Mouse (Mus musculus) intestine, postnatal 0 days (tissue): ENCODE measurements around the gene Cyp2f2. TPM values are rescaled to one million over a fixed set of nuclear protein-coding genes. Genes with fewer than 3 reads are reported as not detected.

Experiments used
- ATAC-seq: fragments of 200-750 bp; cut with Nextera tagmentation; 2 replicates; pipeline ENCODE4 v1.8.0; 2017; ENCODE audit warnings: mild to moderate bottlenecking, moderate TSS enrichment, moderate library complexity
- H3K27ac ChIP-seq: fragments of 300-500 bp; sonication (generic); 2 replicates; pipeline ENCODE4 v1.5.1; 2014; ENCODE audit warnings: mild to moderate bottlenecking, low read depth, low read length, moderate library complexity
- H3K27me3 ChIP-seq: fragments of 300-500 bp; sonication (generic); replicated peaks from 2 replicates; pipeline ENCODE4 v1.6.1; 2014; ENCODE audit warnings: low read length, mixed read lengths; ENCODE audit not compliant: control insufficient read depth, insufficient read depth
- H3K36me3 ChIP-seq: fragments of 300-500 bp; sonication (generic); 2 replicates; pipeline ENCODE4 v1.6.1; 2014; ENCODE audit warnings: mild to moderate bottlenecking, moderate library complexity; ENCODE audit not compliant: control insufficient read depth, insufficient read depth
- H3K4me1 ChIP-seq: fragments of 300-500 bp; sonication (generic); replicated peaks from 2 replicates; pipeline ENCODE4 v1.6.1; 2014; ENCODE audit warnings: antibody characterized with exemption, low read length, mixed read lengths; ENCODE audit not compliant: control insufficient read depth, insufficient read depth
- H3K4me2 ChIP-seq: fragments of 300-500 bp; sonication (generic); replicated peaks from 2 replicates; pipeline ENCODE4 v1.6.1; 2014; ENCODE audit warnings: low read depth, mild to moderate bottlenecking, moderate library complexity
- H3K4me3 ChIP-seq: fragments of 300-500 bp; sonication (generic); 2 replicates; pipeline ENCODE4 v1.5.1; 2014; ENCODE audit warnings: low read depth, low read length
- H3K9ac ChIP-seq: fragments of 300-500 bp; sonication (generic); 2 replicates; pipeline ENCODE4 v1.6.1; 2014; ENCODE audit warnings: mild to moderate bottlenecking, low read depth, low read length
- H3K9me3 ChIP-seq: fragments of 300-500 bp; sonication (generic); 2 replicates; pipeline ENCODE4 v1.6.1; 2016; ENCODE audit warnings: mixed run types; ENCODE audit not compliant: control insufficient read depth
- CTCF ChIP-seq: sonication (generic); IDR thresholded peaks from 2 replicates; pipeline ENCODE4 v1.5.1; 2016; ENCODE audit warnings: low read depth, mild to moderate bottlenecking, control low read depth, antibody characterized with exemption, moderate library complexity
- WGBS: fragments of 180-500 bp; shearing (Covaris S2); extraction: QIAGEN DNeasy Blood & Tissue Kit; methylation state at CpG from one replicate; pipeline ENCODE4 v1.1.7; 2014; 5-methylcytosine and 5-hydroxymethylcytosine counted together
- polyA plus RNA-seq: library from polyadenylated mRNA; unstranded; fragments of >200 nt; fragmentation: Nextera tagmentation; extraction: Ambion mirVana; gene quantifications from 2 replicates; pipeline ENCODE4 v1.2.1, GENCODE M21; 2015

Cyp2f2 gene
- polyA plus RNA-seq, 1 experiment from 2014 or later, result 0.42 TPM

DNA sequence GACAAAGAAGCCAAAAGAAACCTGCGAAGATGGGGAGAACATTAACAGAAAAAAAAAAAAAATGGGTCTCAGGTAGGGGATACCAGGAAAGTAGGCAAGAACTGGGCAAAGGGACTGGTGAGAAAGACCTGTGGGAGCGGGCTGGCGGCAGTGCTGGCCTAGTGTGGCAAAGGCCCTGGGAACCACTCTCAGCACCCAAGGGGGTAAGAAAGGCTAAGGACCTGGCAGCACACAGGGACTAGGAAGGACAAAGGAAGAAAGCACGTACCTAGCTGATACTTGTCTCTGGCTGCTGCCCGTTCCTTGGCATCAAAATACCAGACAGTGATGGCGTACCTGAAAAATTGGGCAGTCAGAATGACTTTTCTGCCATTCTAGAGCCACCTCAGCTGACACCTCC, 39.5 kb downstream of the Cyp2f2 start:
- Histone ChIP-seq H3K4me2 (no peak overlapping the region), H3K4me1 (peaks cover 10% of the 10 kb centered on the region; the same call in 1 of the 2 replicates), H3K9me3 (no peaks in the 10 kb centered on the region), H3K27me3 (no peaks in the 10 kb centered on the region), H3K9ac (no peak overlapping the region), H3K27ac (no peak overlapping the region), H3K36me3 (peaks cover 44% of the 10 kb centered on the region), H3K4me3 (no peak overlapping the region)
- no peak for TF ChIP-seq CTCF
- no peak for ATAC-seq
- WGBS, result 90% methylated on average over 6 of the region's 6 CpGs

DNA sequence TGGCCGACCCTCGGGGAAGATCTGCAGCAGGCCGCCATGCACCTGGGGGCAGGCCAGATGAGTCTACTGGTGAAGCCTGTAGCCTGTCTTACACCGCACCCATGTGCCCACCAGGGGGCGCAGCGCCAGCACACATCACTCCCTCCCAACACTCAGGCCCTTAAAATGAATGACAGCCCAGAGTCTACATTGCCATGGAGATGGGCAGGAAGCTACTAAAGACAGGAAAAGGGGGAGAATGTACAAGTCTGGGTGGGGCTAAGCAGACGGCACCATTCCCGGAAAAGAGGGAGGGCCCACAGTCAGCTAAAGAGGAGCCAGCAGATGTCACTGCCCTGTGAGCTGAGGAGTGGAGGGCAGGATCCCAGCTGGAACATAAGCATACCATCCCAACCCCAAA, 40.2 kb downstream of the Cyp2f2 start:
- H3K36me3 ChIP-seq, result peaks cover 49% of the 10 kb centered on the region

GRCm38 (mm10) chr7:27160921-27161320, 41.2 kb downstream of the Cyp2f2 start:
- H3K27me3 ChIP-seq, result no peaks in the 10 kb centered on the region
- no peak overlapping the region for H3K27ac ChIP-seq
- H3K4me3 ChIP-seq, result no peak overlapping the region
- H3K4me2 ChIP-seq, result no peak overlapping the region
- no peak for ATAC-seq
- H3K36me3 ChIP-seq, result peaks cover 49% of the 10 kb centered on the region
- no peak overlapping the region for H3K9ac ChIP-seq
- TF ChIP-seq CTCF, result no peak
- H3K4me1 ChIP-seq, result peaks cover 15% of the 10 kb centered on the region
- WGBS, result 76% methylated on average over 3 of the region's 3 CpGs
- no peaks in the 10 kb centered on the region for H3K9me3 ChIP-seq

More for the DNA sequence above, 40.2 kb downstream of the Cyp2f2 start:
- 15% methylated on average over 8 of the region's 8 CpGs for WGBS
- H3K9ac ChIP-seq, result no peak overlapping the region
- H3K9me3 ChIP-seq, result no peaks in the 10 kb centered on the region
- no peak overlapping the region for H3K27ac ChIP-seq
- no peak overlapping the region for H3K4me3 ChIP-seq
- H3K27me3 ChIP-seq, result no peaks in the 10 kb centered on the region
- H3K4me1 ChIP-seq, result peaks cover 15% of the 10 kb centered on the region; the same call in 1 of the 2 replicates
- peak; percentile 84 for ATAC-seq
- TF ChIP-seq CTCF, result peak; percentile 98
- 0 out of 2 replicates have a peak overlapping the region, but pooled peaks have one; percentile 9 for H3K4me2 ChIP-seq

DNA sequence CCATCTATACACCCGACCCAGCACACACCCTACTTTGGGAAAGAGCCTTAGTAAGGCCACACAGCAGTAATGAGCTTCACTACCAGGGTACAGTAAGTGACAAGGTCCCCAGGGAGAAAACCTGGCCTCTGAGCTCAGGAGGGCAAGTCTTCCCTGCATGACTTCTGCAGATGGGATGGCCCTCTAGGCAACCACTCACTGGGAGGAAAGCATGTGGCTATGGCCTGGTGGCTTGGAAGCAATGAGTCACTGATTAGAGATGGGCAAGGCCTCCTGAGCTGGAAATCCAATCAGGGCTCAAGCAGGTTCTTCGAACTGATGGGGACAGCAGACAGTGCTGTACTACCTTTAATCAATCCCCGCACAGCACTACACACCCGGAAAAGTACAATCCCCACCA, 42.0 kb downstream of the Cyp2f2 start:
- no peak for ATAC-seq
- Histone ChIP-seq H3K9ac (no peak overlapping the region), H3K27me3 (no peaks in the 10 kb centered on the region), H3K4me3 (no peak overlapping the region), H3K4me2 (no peak overlapping the region), H3K36me3 (peaks cover 49% of the 10 kb centered on the region), H3K4me1 (peaks cover 15% of the 10 kb centered on the region), H3K9me3 (no peaks in the 10 kb centered on the region), H3K27ac (no peak overlapping the region)
- no peak for TF ChIP-seq CTCF
- WGBS, result 64% methylated on average over 4 of the region's 4 CpGs

GRCm38 (mm10) chr7:27162780-27163449, 43.2 kb downstream of the Cyp2f2 start:
- H3K9me3 ChIP-seq, result no peaks in the 10 kb centered on the region
- ATAC-seq, result no peak
- H3K4me2 ChIP-seq, result peak overlapping the region; percentile 77; the same call in 1 of the 2 replicates
- H3K9ac ChIP-seq, result peak overlapping the region; percentile 7; the same call in 1 of the 2 replicates
- H3K4me1 ChIP-seq, result peaks cover 15% of the 10 kb centered on the region
- no peak overlapping the region; the same call in 1 of the 2 replicates for H3K27ac ChIP-seq
- H3K36me3 ChIP-seq, result peaks cover 40% of the 10 kb centered on the region
- H3K27me3 ChIP-seq, result no peaks in the 10 kb centered on the region
- H3K4me3 ChIP-seq, result no peak overlapping the region
- 74% methylated on average over 5 of the region's 5 CpGs for WGBS
- TF ChIP-seq CTCF, result no peak

DNA sequence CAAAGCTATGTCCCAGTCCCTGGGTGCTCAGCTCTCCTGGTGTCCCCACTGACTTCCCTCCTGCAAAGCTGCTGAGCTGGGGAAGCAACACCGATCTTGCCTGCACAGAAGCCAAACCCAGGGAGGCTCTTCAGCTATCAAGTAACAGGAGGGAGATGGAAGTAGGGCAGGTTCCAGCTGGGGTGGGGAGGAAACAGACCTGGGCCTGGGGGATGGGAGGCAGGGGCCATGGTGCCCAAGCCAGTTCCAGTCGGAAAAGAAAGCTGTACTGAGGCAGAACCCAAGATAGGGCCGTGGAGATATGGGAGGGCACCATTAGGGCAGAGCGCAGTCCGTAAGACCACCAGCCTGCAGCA, 43.7 kb downstream of the Cyp2f2 start:
- H3K4me2 ChIP-seq, result peak overlapping the region; percentile 77; the same call in 1 of the 2 replicates
- WGBS, result 66% methylated on average over 5 of the region's 5 CpGs
- no peak for TF ChIP-seq CTCF
- no peak for ATAC-seq
- peaks cover 15% of the 10 kb centered on the region for H3K4me1 ChIP-seq
- no peaks in the 10 kb centered on the region for H3K9me3 ChIP-seq
- H3K27ac ChIP-seq, result no peak overlapping the region; the same call in 1 of the 2 replicates
- peaks cover 35% of the 10 kb centered on the region for H3K36me3 ChIP-seq
- no peak overlapping the region for H3K9ac ChIP-seq
- H3K27me3 ChIP-seq, result no peaks in the 10 kb centered on the region
- no peak overlapping the region for H3K4me3 ChIP-seq
